Mouse (Mus musculus): ENCODE data around the gene Lrrc17. TPM values are rescaled to one million over a fixed set of nuclear protein-coding genes. Genes with fewer than 3 reads are reported as not detected.

The Lrrc17 gene
- polyA plus RNA-seq, 1 experiment = 70.3 TPM

DNA sequence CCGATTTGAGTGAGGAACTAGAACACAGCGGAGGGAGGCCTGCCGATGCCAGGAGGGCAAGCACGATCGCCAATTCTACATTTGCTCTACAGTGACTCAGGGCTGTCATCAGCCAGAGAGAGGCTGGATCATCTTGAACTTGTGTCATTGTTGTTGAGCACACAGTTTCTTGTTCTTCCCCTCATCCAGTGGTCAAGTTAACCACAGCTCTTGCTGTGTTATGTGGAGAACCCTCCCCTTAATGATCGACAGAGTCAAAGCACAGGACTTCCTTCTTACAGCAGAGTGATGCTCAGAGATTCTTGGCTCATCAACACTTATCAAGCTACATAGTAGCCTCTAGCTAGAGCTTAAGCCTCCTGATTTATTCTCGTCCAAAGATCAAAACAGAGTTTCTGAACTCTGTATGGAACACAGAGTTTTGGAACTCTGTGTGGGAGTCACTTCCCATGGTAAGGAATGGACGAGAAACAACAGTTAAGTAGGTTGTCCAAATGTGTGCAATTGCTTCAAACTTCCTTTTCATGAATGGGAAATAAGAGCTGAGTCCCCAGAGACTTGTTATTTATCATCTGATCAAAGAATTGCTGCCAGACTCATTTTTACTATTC, 14.1 kb upstream of the Lrrc17 start:
- H3K27me3 ChIP-seq (ENCODE audit: control insufficient read depth, insufficient read depth, insufficient read length) = no peaks in the 10 kb centered on the region
- H3K36me3 ChIP-seq (ENCODE audit: control insufficient read depth, insufficient read depth) = no peaks in the 10 kb centered on the region
- TF ChIP-seq POLR2AphosphoS2 (IDR thresholded peaks at IDR 0.05; ENCODE audit: insufficient read length, low read depth) (no peak), MYOD1 (IDR thresholded peaks at IDR 0.05; ENCODE audit: control insufficient read depth in 1 of 3, insufficient read length in 2 of 3, low read depth in 2 of 3) (peak in 1 of 3 experiments; percentile 13)
- peak overlapping the region; percentile 90 for H3K4me2 ChIP-seq (ENCODE audit: low read depth)
- no peak overlapping the region for H3ac ChIP-seq (ENCODE audit: control insufficient read depth, insufficient read length)
- no peak overlapping the region for H3K4me3 ChIP-seq
- H3K79me2 ChIP-seq (ENCODE audit: control insufficient read depth, insufficient read depth) = no peaks in the 10 kb centered on the region

- H3K4me2 ChIP-seq (ENCODE audit: low read depth) = no peak overlapping the region
- no peak overlapping the region for H3ac ChIP-seq (ENCODE audit: control insufficient read depth, insufficient read length)
- no peaks in the 10 kb centered on the region for H3K27me3 ChIP-seq (ENCODE audit: control insufficient read depth, insufficient read depth, insufficient read length)
- no peaks in the 10 kb centered on the region for H3K79me2 ChIP-seq (ENCODE audit: control insufficient read depth, insufficient read depth)
- no peak overlapping the region for H3K4me3 ChIP-seq
- TF ChIP-seq USF1 (IDR thresholded peaks at IDR 0.05; ENCODE audit: low read depth) = no peak
- TF ChIP-seq POLR2AphosphoS2 (IDR thresholded peaks at IDR 0.05; ENCODE audit: insufficient read length, low read depth) = no peak
- TF ChIP-seq TCF12 (IDR thresholded peaks at IDR 0.05; ENCODE audit: insufficient read depth, poor library complexity, severe bottlenecking) = no peak
- TF ChIP-seq MYOD1 (IDR thresholded peaks at IDR 0.05; ENCODE audit: control insufficient read depth in 1 of 3, insufficient read length in 2 of 3, low read depth in 2 of 3) = no peak
- no peak for TF ChIP-seq REST (IDR thresholded peaks at IDR 0.05; ENCODE audit: insufficient read depth, insufficient read length)
- TF ChIP-seq POLR2A (IDR thresholded peaks at IDR 0.05; ENCODE audit: insufficient read length, low read depth) = no peak
- TF ChIP-seq SRF (IDR thresholded peaks at IDR 0.05; ENCODE audit: control insufficient read depth, insufficient read length, low read depth) = no peak
- no peaks in the 10 kb centered on the region for H3K36me3 ChIP-seq (ENCODE audit: control insufficient read depth, insufficient read depth)
These were observed 11.2 kb upstream of the Lrrc17 start for GRCm38 (mm10) chr5:21532126-21532525.

- no peak overlapping the region for H3ac ChIP-seq (ENCODE audit: control insufficient read depth, insufficient read length)
- no peak for TF ChIP-seq POLR2A (IDR thresholded peaks at IDR 0.05; ENCODE audit: insufficient read length, low read depth)
- no peak for TF ChIP-seq CEBPB (IDR thresholded peaks at IDR 0.05; ENCODE audit: insufficient read depth, poor library complexity, severe bottlenecking)
- no peak for TF ChIP-seq TCF3 (IDR thresholded peaks at IDR 0.05; ENCODE audit: insufficient read length, low read depth)
- TF ChIP-seq E2F4 (IDR thresholded peaks at IDR 0.05; ENCODE audit: insufficient read depth) = no peak
- TF ChIP-seq MAX (IDR thresholded peaks at IDR 0.05; ENCODE audit: low read depth) = no peak
- no peak for TF ChIP-seq MYOG (IDR thresholded peaks at IDR 0.05; ENCODE audit: control insufficient read depth in 1 of 3, insufficient read depth in 1 of 3, insufficient read length in 2 of 3, low read depth in 2 of 3)
- no peak for TF ChIP-seq SRF (IDR thresholded peaks at IDR 0.05; ENCODE audit: control insufficient read depth, insufficient read length, low read depth)
- no peak for TF ChIP-seq USF1 (IDR thresholded peaks at IDR 0.05; ENCODE audit: low read depth)
- TF ChIP-seq MYOD1 (IDR thresholded peaks at IDR 0.05; ENCODE audit: control insufficient read depth in 1 of 3, insufficient read length in 2 of 3, low read depth in 2 of 3) = no peak
- no peak for TF ChIP-seq REST (IDR thresholded peaks at IDR 0.05; ENCODE audit: insufficient read depth, insufficient read length)
- TF ChIP-seq TCF12 (IDR thresholded peaks at IDR 0.05; ENCODE audit: insufficient read depth, poor library complexity, severe bottlenecking) = no peak
- no peak for TF ChIP-seq POLR2AphosphoS2 (IDR thresholded peaks at IDR 0.05; ENCODE audit: insufficient read length, low read depth)
- H3K4me3 ChIP-seq = no peak overlapping the region
- no peaks in the 10 kb centered on the region for H3K36me3 ChIP-seq (ENCODE audit: control insufficient read depth, insufficient read depth)
- H3K27me3 ChIP-seq (ENCODE audit: control insufficient read depth, insufficient read depth, insufficient read length) = no peaks in the 10 kb centered on the region
- no peaks in the 10 kb centered on the region for H3K79me2 ChIP-seq (ENCODE audit: control insufficient read depth, insufficient read depth)
- H3K4me2 ChIP-seq (ENCODE audit: low read depth) = no peak overlapping the region
These were observed 10.4 kb upstream of the Lrrc17 start for GRCm38 (mm10) chr5:21532921-21533320.

GRCm38 (mm10) chr5:21542226-21542625, 1.1 kb upstream of the Lrrc17 start:
- H3K79me2 ChIP-seq (ENCODE audit: control insufficient read depth, insufficient read depth) = peaks cover 28% of the 10 kb centered on the region
- H3ac ChIP-seq (ENCODE audit: control insufficient read depth, insufficient read length) = no peak overlapping the region
- H3K4me3 ChIP-seq = no peak overlapping the region
- H3K4me2 ChIP-seq (ENCODE audit: low read depth) = no peak overlapping the region
- H3K27me3 ChIP-seq (ENCODE audit: control insufficient read depth, insufficient read depth, insufficient read length) = no peaks in the 10 kb centered on the region
- TF ChIP-seq SRF (IDR thresholded peaks at IDR 0.05; ENCODE audit: control insufficient read depth, insufficient read length, low read depth) (no peak), TCF12 (IDR thresholded peaks at IDR 0.05; ENCODE audit: insufficient read depth, poor library complexity, severe bottlenecking) (no peak), MYOG (IDR thresholded peaks at IDR 0.05; ENCODE audit: control insufficient read depth in 1 of 3, insufficient read depth in 1 of 3, insufficient read length in 2 of 3, low read depth in 2 of 3) (no peak), POLR2AphosphoS2 (IDR thresholded peaks at IDR 0.05; ENCODE audit: insufficient read length, low read depth) (no peak), TCF3 (IDR thresholded peaks at IDR 0.05; ENCODE audit: insufficient read length, low read depth) (no peak), E2F4 (IDR thresholded peaks at IDR 0.05; ENCODE audit: insufficient read depth) (no peak), USF1 (IDR thresholded peaks at IDR 0.05; ENCODE audit: low read depth) (no peak), MYOD1 (IDR thresholded peaks at IDR 0.05; ENCODE audit: control insufficient read depth in 1 of 3, insufficient read length in 2 of 3, low read depth in 2 of 3) (no peak), REST (IDR thresholded peaks at IDR 0.05; ENCODE audit: insufficient read depth, insufficient read length) (no peak), MAX (IDR thresholded peaks at IDR 0.05; ENCODE audit: low read depth) (no peak)
- peaks cover 1% of the 10 kb centered on the region for H3K36me3 ChIP-seq (ENCODE audit: control insufficient read depth, insufficient read depth)

GRCm38 (mm10) chr5:21544821-21545220, 1.5 kb downstream of the Lrrc17 start:
- H3K36me3 ChIP-seq (ENCODE audit: control insufficient read depth, insufficient read depth) = peaks cover 13% of the 10 kb centered on the region
- TF ChIP-seq USF1 (IDR thresholded peaks at IDR 0.05; ENCODE audit: low read depth) (no peak), POLR2AphosphoS2 (IDR thresholded peaks at IDR 0.05; ENCODE audit: insufficient read length, low read depth) (no peak), MYOG (IDR thresholded peaks at IDR 0.05; ENCODE audit: control insufficient read depth in 1 of 3, insufficient read depth in 1 of 3, insufficient read length in 2 of 3, low read depth in 2 of 3) (no peak), MAX (IDR thresholded peaks at IDR 0.05; ENCODE audit: low read depth) (no peak), REST (IDR thresholded peaks at IDR 0.05; ENCODE audit: insufficient read depth, insufficient read length) (no peak), TCF3 (IDR thresholded peaks at IDR 0.05; ENCODE audit: insufficient read length, low read depth) (no peak), MYOD1 (IDR thresholded peaks at IDR 0.05; ENCODE audit: control insufficient read depth in 1 of 3, insufficient read length in 2 of 3, low read depth in 2 of 3) (no peak), SRF (IDR thresholded peaks at IDR 0.05; ENCODE audit: control insufficient read depth, insufficient read length, low read depth) (no peak), CEBPB (IDR thresholded peaks at IDR 0.05; ENCODE audit: insufficient read depth, poor library complexity, severe bottlenecking) (no peak), POLR2A (IDR thresholded peaks at IDR 0.05; ENCODE audit: insufficient read length, low read depth) (no peak), E2F4 (IDR thresholded peaks at IDR 0.05; ENCODE audit: insufficient read depth) (no peak)
- peaks cover 45% of the 10 kb centered on the region for H3K79me2 ChIP-seq (ENCODE audit: control insufficient read depth, insufficient read depth)
- no peak overlapping the region for H3ac ChIP-seq (ENCODE audit: control insufficient read depth, insufficient read length)
- H3K4me3 ChIP-seq = peak overlapping the region; percentile 35
- no peaks in the 10 kb centered on the region for H3K27me3 ChIP-seq (ENCODE audit: control insufficient read depth, insufficient read depth, insufficient read length)
- peak overlapping the region; percentile 78 for H3K4me2 ChIP-seq (ENCODE audit: low read depth)

All from myocyte (in vitro differentiated cells).